Mouse (Mus musculus): ENCODE results near the gene Def6. TPM values are rescaled to one million over a fixed set of nuclear protein-coding genes. Genes with fewer than 3 reads are reported as not detected.

Gene Def6
- polyA plus RNA-seq, 1 experiment from 2014 or later: 3.5 TPM

GRCm38 (mm10) chr17:28180331-28180730 is 27.2 kb upstream of the Def6 start:
- no peaks in the 10 kb centered on the region for H3K27me3 ChIP-seq (ENCODE audit: control insufficient read depth, insufficient read depth, low read length)
- ATAC-seq (ENCODE audit: low FRiP score, low TSS enrichment): no peak
- no peak overlapping the region for H3K27ac ChIP-seq (replicated peaks; ENCODE audit: low read depth, low read length)
- no peak for DNase-seq
- no peaks in the 10 kb centered on the region for H3K9me3 ChIP-seq (ENCODE audit: control insufficient read depth, low read length)
- H3K36me3 ChIP-seq (ENCODE audit: control insufficient read depth, insufficient read depth, low read length): peaks cover 10% of the 10 kb centered on the region
- no peak overlapping the region for H3K9ac ChIP-seq (replicated peaks; ENCODE audit: low read length)
- H3K4me2 ChIP-seq (ENCODE audit: low read length): no peak overlapping the region
- peaks cover 12% of the 10 kb centered on the region for H3K4me1 ChIP-seq (ENCODE audit: control insufficient read depth, insufficient read depth, low read length)
- H3K4me3 ChIP-seq (replicated peaks; ENCODE audit: low read depth, low read length): no peak overlapping the region
- 43% methylated on average over 4 of the region's 4 CpGs for WGBS

GRCm38 (mm10) chr17:28180783-28181544 is 26.6 kb upstream of the Def6 start:
- ATAC-seq (ENCODE audit: low FRiP score, low TSS enrichment) (no peak), DNase-seq (no peak)
- H3K27ac ChIP-seq (replicated peaks; ENCODE audit: low read depth, low read length): no peak overlapping the region
- no peak overlapping the region for H3K9ac ChIP-seq (replicated peaks; ENCODE audit: low read length)
- peaks cover 12% of the 10 kb centered on the region for H3K36me3 ChIP-seq (ENCODE audit: control insufficient read depth, insufficient read depth, low read length)
- no peaks in the 10 kb centered on the region for H3K9me3 ChIP-seq (ENCODE audit: control insufficient read depth, low read length)
- 87% methylated on average over 15 of the region's 15 CpGs for WGBS
- no peak overlapping the region for H3K4me2 ChIP-seq (ENCODE audit: low read length)
- H3K4me1 ChIP-seq (ENCODE audit: control insufficient read depth, insufficient read depth, low read length): peaks cover 12% of the 10 kb centered on the region
- H3K4me3 ChIP-seq (replicated peaks; ENCODE audit: low read depth, low read length): no peak overlapping the region
- no peaks in the 10 kb centered on the region for H3K27me3 ChIP-seq (ENCODE audit: control insufficient read depth, insufficient read depth, low read length)

- Histone ChIP-seq H3K9me3 (ENCODE audit: control insufficient read depth, low read length) (no peaks in the 10 kb centered on the region), H3K4me1 (ENCODE audit: control insufficient read depth, insufficient read depth, low read length) (no peaks in the 10 kb centered on the region), H3K27me3 (ENCODE audit: control insufficient read depth, insufficient read depth, low read length) (no peaks in the 10 kb centered on the region), H3K36me3 (ENCODE audit: control insufficient read depth, insufficient read depth, low read length) (peaks cover 12% of the 10 kb centered on the region), H3K4me2 (ENCODE audit: low read length) (no peak overlapping the region), H3K9ac (replicated peaks; ENCODE audit: low read length) (no peak overlapping the region), H3K4me3 (replicated peaks; ENCODE audit: low read depth, low read length) (no peak overlapping the region), H3K27ac (replicated peaks; ENCODE audit: low read depth, low read length) (no peak overlapping the region)
- ATAC-seq (ENCODE audit: low FRiP score, low TSS enrichment) (no peak), DNase-seq (peak; percentile 31)
- 90% methylated on average over 7 of the region's 7 CpGs for WGBS
These were observed 22.5 kb upstream of the Def6 start for GRCm38 (mm10) chr17:28184971-28185638.

- Histone ChIP-seq H3K36me3 (ENCODE audit: control insufficient read depth, insufficient read depth, low read length) (peaks cover 35% of the 10 kb centered on the region), H3K9me3 (ENCODE audit: control insufficient read depth, low read length) (no peaks in the 10 kb centered on the region), H3K27me3 (ENCODE audit: control insufficient read depth, insufficient read depth, low read length) (no peaks in the 10 kb centered on the region), H3K9ac (replicated peaks; ENCODE audit: low read length) (no peak overlapping the region), H3K4me2 (ENCODE audit: low read length) (no peak overlapping the region), H3K4me1 (ENCODE audit: control insufficient read depth, insufficient read depth, low read length) (no peaks in the 10 kb centered on the region), H3K4me3 (replicated peaks; ENCODE audit: low read depth, low read length) (no peak overlapping the region), H3K27ac (replicated peaks; ENCODE audit: low read depth, low read length) (no peak overlapping the region)
- 87% methylated on average over 5 of the region's 5 CpGs for WGBS
- DNase-seq (no peak), ATAC-seq (ENCODE audit: low FRiP score, low TSS enrichment) (no peak)
These were observed 19.3 kb upstream of the Def6 start for GRCm38 (mm10) chr17:28188313-28188712.

GRCm38 (mm10) chr17:28192754-28193153 is 14.8 kb upstream of the Def6 start:
- DNase-seq (no peak), ATAC-seq (ENCODE audit: low FRiP score, low TSS enrichment) (no peak)
- Histone ChIP-seq H3K4me3 (replicated peaks; ENCODE audit: low read depth, low read length) (no peak overlapping the region), H3K9me3 (ENCODE audit: control insufficient read depth, low read length) (no peaks in the 10 kb centered on the region), H3K27me3 (ENCODE audit: control insufficient read depth, insufficient read depth, low read length) (no peaks in the 10 kb centered on the region), H3K9ac (replicated peaks; ENCODE audit: low read length) (no peak overlapping the region), H3K4me2 (ENCODE audit: low read length) (no peak overlapping the region), H3K27ac (replicated peaks; ENCODE audit: low read depth, low read length) (no peak overlapping the region), H3K4me1 (ENCODE audit: control insufficient read depth, insufficient read depth, low read length) (no peaks in the 10 kb centered on the region), H3K36me3 (ENCODE audit: control insufficient read depth, insufficient read depth, low read length) (peaks cover 65% of the 10 kb centered on the region)
- 92% methylated on average over 1 of the region's 1 CpGs for WGBS

DNA sequence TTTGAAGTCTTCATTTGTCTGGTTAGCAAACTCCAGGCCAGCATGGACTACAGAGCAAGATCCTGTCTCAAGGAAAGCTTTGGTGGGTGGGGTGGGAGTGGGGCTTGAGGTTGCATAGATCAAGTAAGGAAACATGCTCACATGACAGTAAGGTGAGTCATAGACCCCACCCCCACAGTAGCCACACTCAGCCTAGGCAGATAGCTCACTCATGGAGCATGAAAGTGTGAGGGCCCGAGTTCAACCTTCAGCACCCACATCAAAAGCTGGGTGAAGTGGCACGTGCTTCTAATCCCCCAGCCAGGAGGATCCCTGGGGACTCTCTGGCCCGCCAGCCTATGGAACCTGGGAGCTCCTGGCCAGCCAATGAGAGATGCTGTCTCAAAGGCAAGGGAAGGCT is 14.0 kb upstream of the Def6 start:
- Histone ChIP-seq H3K4me3 (replicated peaks; ENCODE audit: low read depth, low read length) (no peak overlapping the region), H3K36me3 (ENCODE audit: control insufficient read depth, insufficient read depth, low read length) (peaks cover 73% of the 10 kb centered on the region), H3K9ac (replicated peaks; ENCODE audit: low read length) (no peak overlapping the region), H3K4me1 (ENCODE audit: control insufficient read depth, insufficient read depth, low read length) (no peaks in the 10 kb centered on the region), H3K27me3 (ENCODE audit: control insufficient read depth, insufficient read depth, low read length) (no peaks in the 10 kb centered on the region), H3K27ac (replicated peaks; ENCODE audit: low read depth, low read length) (no peak overlapping the region), H3K4me2 (ENCODE audit: low read length) (no peak overlapping the region), H3K9me3 (ENCODE audit: control insufficient read depth, low read length) (no peaks in the 10 kb centered on the region)
- ATAC-seq (ENCODE audit: low FRiP score, low TSS enrichment): no peak
- WGBS: 81% methylated on average over 3 of the region's 3 CpGs
- no peak for DNase-seq

- peaks cover 82% of the 10 kb centered on the region for H3K36me3 ChIP-seq (ENCODE audit: control insufficient read depth, insufficient read depth, low read length)
- H3K4me3 ChIP-seq (replicated peaks; ENCODE audit: low read depth, low read length): no peak overlapping the region
- no peaks in the 10 kb centered on the region for H3K9me3 ChIP-seq (ENCODE audit: control insufficient read depth, low read length)
- no peaks in the 10 kb centered on the region for H3K4me1 ChIP-seq (ENCODE audit: control insufficient read depth, insufficient read depth, low read length)
- H3K27ac ChIP-seq (replicated peaks; ENCODE audit: low read depth, low read length): no peak overlapping the region
- no peak for DNase-seq
- H3K27me3 ChIP-seq (ENCODE audit: control insufficient read depth, insufficient read depth, low read length): no peaks in the 10 kb centered on the region
- 94% methylated on average over 10 of the region's 10 CpGs for WGBS
- H3K9ac ChIP-seq (replicated peaks; ENCODE audit: low read length): no peak overlapping the region
- no peak overlapping the region for H3K4me2 ChIP-seq (ENCODE audit: low read length)
- ATAC-seq (ENCODE audit: low FRiP score, low TSS enrichment): no peak
These were observed 12.5 kb upstream of the Def6 start for GRCm38 (mm10) chr17:28195033-28195432.

- Histone ChIP-seq H3K9ac (replicated peaks; ENCODE audit: low read length) (no peak overlapping the region), H3K4me3 (replicated peaks; ENCODE audit: low read depth, low read length) (no peak overlapping the region), H3K27me3 (ENCODE audit: control insufficient read depth, insufficient read depth, low read length) (no peaks in the 10 kb centered on the region), H3K36me3 (ENCODE audit: control insufficient read depth, insufficient read depth, low read length) (peaks cover 88% of the 10 kb centered on the region), H3K4me1 (ENCODE audit: control insufficient read depth, insufficient read depth, low read length) (no peaks in the 10 kb centered on the region), H3K9me3 (ENCODE audit: control insufficient read depth, low read length) (no peaks in the 10 kb centered on the region), H3K27ac (replicated peaks; ENCODE audit: low read depth, low read length) (no peak overlapping the region), H3K4me2 (ENCODE audit: low read length) (no peak overlapping the region)
- 80% methylated on average over 18 of the region's 18 CpGs for WGBS
- DNase-seq (no peak), ATAC-seq (ENCODE audit: low FRiP score, low TSS enrichment) (no peak)
These were observed 9.9 kb upstream of the Def6 start for GRCm38 (mm10) chr17:28197646-28198045.

- Histone ChIP-seq H3K9ac (replicated peaks; ENCODE audit: low read length) (no peak overlapping the region), H3K4me1 (ENCODE audit: control insufficient read depth, insufficient read depth, low read length) (no peaks in the 10 kb centered on the region), H3K9me3 (ENCODE audit: control insufficient read depth, low read length) (no peaks in the 10 kb centered on the region), H3K4me3 (replicated peaks; ENCODE audit: low read depth, low read length) (no peak overlapping the region), H3K4me2 (ENCODE audit: low read length) (no peak overlapping the region), H3K27me3 (ENCODE audit: control insufficient read depth, insufficient read depth, low read length) (no peaks in the 10 kb centered on the region), H3K36me3 (ENCODE audit: control insufficient read depth, insufficient read depth, low read length) (peaks cover 72% of the 10 kb centered on the region), H3K27ac (replicated peaks; ENCODE audit: low read depth, low read length) (no peak overlapping the region)
- WGBS: 82% methylated on average over 14 of the region's 14 CpGs
- ATAC-seq (ENCODE audit: low FRiP score, low TSS enrichment) (no peak), DNase-seq (no peak)
These were observed 5.6 kb upstream of the Def6 start for GRCm38 (mm10) chr17:28201982-28202381.
